Mouse (Mus musculus) erythroblast, adult 5-6 weeks (primary cell): ENCODE measurements around the gene Pcdh15. TPM values are rescaled to one million over a fixed set of nuclear protein-coding genes. Genes with fewer than 3 reads are reported as not detected.

Source experiments
- ATAC-seq: replicated peaks from 2 replicates; pipeline ENCODE4 v1.8.0; 2016; ENCODE audit warnings: moderate number of reproducible peaks, mild to moderate bottlenecking, moderate TSS enrichment, inconsistent platforms; ENCODE audit not compliant: poor library complexity, low FRiP score, severe bottlenecking
- total RNA-seq, 2 experiments: library from RNA; stranded (forward) in 1 of 2; stranded (reverse) in 1 of 2; fragments of 150-400 nt in 1 of 2; fragments of 200-764, 138-1000 nt in 1 of 2; gene quantifications; 2 replicates each; pipeline versions ENCODE4 v1.2.3 to v1.2.4; 2015 to 2017; ENCODE audit warnings: low replicate concordance in 2 of 2

Gene Pcdh15
- total RNA-seq, 2 experiments from 2014 or later: 3.0 TPM; not detected in 1

DNA sequence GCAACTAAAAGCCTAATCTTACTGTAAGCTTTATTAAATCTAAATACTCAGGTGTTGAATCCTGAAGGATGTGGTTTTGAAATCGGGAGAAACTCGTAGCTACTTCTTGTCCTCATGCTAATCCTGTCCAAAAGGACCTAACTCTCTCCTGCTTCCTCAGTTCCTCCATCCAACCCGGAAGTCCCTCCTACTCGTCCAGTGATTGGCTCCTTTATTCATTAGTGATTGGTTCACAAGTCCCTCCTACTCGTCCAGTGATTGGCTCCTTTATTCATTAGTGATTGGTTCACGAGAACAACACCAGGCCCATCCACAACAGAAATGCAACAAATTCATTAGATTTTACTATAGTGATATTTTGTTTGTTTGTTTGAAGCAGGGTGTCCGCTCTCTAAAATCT, 227.7 kb downstream of the Pcdh15 start:
- no peak for ATAC-seq

DNA sequence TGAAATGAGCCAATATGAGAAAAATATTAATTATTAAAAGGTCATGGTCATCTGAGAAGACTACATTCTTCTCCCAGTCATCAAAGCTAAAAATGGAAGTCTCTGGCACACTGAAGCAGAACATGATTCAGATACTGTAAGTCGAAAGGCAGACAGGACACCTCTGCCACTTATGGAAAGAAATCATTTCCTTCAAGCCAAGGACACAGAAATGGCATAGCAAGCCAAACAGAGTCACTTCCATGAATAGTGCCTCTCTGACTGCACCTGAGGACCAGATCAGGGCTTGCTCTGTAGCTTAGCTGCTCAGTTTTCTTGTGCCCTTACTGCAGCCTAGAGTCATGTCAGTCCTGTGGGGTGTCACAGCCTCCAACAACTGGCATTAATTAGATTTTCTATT, 234.3 kb downstream of the Pcdh15 start:
- no peak for ATAC-seq

DNA sequence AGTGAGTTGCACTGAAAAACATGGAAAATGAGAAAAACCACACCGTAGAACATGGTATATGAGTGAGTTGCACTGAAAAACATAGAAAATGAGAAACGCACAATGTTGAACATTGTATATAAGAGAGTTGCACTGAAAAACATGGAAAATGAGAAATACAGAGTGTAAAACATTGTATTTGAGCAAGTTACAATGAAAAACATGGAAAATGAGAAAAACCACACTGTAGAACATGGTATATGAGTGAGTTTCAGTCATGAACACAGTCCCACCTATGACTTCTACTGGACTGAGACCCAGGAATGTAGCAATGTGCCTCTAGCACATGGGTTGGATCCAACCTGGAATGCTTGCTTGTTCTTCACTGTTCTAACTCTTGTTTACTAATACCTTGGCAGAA, 279.9 kb downstream of the Pcdh15 start:
- no peak for ATAC-seq

DNA sequence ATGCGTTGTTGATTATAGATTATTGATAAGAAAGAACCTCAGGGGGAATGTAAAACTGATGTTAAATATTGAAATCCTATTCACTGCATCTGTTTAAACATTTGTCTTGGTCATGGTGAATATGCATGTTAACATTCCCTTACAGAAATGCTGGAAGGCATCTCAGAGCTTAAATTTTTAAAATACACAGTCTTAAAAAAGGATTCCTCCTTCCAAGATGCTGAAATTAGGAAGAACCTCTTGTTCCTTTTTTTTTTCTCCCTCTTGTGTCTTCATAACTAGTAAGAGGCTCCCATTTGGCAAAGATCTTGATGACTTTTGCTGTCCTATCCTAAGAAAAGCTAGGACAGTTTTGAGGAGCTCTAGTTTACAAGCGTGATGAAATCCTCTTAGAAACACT, 284.9 kb downstream of the Pcdh15 start:
- ATAC-seq: no peak

DNA sequence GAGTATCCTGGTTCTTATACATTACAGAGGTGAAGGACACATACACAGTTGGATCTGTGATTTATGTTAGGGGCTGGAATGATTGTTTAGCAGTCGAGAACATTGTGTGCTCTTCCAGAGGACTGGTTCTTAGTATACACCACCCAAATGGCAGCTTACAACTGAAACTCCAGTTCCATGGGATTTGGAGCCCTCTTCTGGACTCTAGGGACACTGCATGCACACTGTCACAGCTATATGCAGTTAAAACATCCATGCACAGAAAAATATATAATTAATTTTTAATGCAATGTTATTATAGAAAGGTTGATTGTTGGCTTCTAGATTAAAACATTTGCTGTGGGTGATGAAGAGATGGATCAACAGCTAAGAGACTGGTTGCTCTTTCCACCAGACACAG, 301.3 kb downstream of the Pcdh15 start:
- ATAC-seq: no peak

DNA sequence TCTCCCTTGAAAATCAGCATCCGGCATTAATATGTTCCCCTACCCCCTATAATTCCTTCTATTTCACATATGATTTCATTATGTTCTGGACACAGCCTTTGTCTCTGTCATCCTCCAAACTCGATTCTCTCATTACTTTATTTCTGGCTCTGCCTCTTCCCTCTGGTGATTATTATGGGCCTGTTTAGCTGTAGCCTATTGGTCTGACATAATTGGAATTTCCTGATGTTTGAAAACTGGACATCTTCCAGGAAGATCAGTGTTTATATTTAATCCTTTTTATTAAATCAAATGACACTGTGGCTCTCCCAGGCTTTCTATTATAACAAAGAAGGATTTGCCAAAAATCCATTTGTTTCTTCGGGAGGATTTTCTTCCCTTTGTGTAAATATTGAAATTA, 326.3 kb downstream of the Pcdh15 start:
- no peak for ATAC-seq

DNA sequence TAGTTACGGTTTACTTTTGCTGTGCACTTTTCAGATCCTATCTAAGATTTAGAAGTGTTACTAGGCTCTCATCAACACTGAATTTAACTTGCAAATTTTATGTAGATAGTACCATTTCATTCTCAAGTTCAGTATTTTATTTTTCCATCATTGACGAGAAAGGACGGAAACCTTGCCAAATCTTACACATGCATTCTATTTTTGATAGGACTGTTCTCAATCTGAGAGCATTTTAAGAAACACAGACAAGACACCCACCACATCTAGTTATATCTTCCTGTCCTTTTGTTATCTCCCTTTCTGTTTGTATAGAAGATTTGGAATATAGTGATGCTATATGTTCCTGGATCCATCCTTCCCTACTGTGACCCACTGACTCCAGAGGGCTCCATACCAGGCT, 332.2 kb downstream of the Pcdh15 start:
- ATAC-seq: no peak

DNA sequence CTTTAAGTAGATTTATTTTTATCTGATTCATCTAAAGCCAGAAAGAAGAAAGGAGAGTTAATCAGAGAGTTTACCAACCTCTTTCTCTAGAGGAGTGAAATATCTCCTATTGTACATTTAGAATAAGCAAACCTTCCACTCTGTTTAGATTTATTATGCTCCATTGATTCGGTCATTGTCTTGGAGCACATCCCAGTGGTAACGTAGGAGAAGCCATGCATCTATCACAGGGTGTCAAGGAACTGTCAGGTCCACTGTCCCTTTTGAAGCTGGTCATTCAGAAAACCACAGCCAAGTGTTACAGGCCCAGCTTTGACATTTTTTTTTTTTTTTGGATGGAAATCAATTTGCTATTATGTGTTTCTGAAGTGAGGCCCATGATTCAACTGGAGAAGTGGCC, 384.9 kb downstream of the Pcdh15 start:
- ATAC-seq: no peak

DNA sequence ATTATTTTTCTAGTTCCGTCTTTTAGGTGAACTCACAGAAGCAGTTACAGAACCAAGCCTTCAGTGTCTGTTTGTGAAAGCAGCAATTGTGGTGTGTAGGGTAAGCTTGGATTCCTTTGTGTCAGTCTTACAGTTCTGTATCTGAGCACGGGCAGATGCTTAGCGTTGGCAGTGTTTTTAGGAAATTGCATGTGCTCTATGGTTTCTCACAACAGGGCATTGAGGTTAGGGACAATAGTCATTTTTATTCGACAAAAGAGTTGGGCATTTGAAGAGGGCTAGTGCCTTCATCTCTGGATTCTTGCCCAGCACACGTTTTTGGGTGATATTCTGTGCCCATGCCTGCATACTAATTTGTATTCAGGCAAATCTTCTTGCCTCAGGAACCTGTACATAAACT, 392.5 kb downstream of the Pcdh15 start:
- no peak for ATAC-seq

DNA sequence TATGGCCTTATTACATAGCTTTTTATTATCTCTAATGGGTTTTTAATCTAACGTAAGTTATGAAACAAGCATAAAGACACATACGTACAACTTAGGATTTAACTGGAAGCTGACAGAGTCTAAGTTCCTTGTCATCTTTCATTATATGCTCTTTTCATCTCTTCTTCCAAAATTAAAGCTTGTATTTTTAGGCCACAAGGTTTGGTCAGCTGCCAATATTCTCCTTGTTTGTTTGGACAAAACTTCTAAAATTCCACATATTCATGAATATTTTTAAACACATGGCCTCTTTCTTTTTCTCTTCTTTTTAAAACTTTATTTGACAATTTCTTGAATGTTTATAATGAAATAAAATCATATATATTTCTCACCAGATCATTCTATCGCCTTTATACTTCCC, 415.7 kb downstream of the Pcdh15 start:
- ATAC-seq: no peak

DNA sequence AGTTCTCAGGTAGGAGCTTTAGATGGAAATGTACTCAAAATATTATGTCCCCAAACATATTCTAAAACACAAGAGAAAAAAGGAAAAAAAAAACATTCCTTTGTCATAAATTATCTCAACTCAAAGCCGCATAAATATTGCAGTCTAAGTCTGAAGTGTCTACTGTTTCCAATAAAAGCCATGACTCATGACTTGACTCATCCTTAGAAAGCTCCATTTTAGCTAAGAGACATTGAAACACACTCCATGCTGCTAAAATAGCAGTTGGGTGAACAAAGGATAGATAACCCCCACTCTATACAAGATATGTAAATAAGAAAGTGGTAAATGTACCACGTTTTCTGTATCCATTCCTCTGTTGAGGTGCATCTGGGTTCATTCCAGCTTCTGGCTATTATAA, 416.6 kb downstream of the Pcdh15 start:
- ATAC-seq: no peak

DNA sequence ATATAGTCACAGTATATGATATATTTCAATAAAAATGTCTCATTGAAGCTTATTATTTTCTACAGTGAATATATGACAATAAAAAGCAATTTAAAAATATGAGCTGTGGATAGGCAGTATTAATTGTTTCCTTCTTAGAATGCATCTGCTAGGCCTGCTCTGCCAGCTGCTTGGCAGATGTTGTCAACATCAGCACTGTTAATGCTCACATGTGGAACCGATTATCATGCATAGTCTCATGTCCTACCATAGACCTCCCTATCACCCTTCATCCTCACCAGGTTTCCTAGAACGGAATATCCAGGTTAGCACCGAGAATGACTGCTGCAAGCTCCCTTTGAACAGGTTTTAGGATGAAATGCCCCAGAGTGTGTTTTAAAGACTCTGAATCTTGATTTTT, 420.3 kb downstream of the Pcdh15 start:
- ATAC-seq: no peak

DNA sequence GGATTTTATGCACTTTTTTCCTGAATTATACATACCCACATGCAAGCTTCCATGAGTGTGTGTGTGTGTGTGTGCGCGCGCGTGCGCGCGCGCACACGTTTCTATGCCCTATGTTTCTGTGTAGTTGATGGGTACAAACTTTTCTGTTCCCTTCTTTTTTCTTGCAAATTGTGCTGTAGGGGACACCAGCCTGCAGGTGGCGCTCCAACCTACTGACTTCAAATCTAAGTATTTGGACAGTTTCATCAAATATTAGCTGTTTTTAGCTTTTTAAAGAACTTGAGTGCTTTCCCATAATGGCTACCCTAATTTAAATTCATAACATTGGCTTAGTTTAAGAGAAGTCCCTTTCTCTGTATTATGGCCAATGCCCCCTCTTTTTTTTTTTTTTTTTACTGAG, 453.7 kb downstream of the Pcdh15 start:
- no peak for ATAC-seq

DNA sequence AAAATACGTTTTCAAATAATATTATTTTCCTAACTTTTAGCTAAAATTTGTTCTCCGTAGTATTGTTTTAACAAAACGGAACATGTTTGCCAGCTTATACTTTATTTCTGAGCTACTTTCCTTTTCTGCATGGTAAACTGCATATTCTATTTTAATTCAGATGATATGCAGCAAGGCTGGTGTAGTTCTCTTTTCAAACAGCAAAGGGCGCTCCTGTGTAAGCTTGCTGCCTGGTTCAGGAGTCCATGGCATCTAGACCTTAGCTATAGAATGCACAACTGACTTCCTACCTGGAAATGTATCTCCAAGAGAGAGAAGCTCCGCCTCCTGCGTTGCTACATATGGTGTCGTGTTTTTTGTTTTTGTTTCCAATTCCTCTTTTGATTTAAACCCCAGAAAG, 465.1 kb downstream of the Pcdh15 start:
- ATAC-seq: no peak

DNA sequence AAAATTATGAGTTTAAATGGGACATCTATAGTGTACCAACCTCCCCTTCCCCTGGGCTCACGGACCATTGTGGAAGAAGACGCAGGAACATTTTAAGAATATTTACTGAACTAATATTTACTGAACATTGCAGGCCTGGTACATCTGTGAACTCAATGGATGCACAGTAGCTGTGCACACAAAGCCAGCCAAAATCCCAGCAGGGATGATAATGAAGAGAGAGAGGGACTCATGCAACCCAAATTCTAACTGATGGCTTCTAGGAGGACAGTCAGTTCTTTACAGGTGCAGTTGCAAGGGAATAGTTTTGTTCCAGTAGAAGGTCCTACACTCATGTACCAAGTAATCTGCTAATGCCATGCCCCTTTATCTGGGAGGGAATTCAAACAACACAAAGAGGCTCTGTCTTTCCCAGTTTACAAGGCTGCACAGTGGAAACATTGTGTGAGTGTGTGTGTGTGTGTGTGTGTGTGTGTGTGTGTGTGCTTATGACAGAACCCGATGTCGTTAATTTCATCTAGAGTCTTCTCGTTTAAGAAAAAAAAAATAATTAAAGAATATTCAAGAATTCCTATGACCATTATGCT, 475.7 kb downstream of the Pcdh15 start:
- ATAC-seq: no peak

DNA sequence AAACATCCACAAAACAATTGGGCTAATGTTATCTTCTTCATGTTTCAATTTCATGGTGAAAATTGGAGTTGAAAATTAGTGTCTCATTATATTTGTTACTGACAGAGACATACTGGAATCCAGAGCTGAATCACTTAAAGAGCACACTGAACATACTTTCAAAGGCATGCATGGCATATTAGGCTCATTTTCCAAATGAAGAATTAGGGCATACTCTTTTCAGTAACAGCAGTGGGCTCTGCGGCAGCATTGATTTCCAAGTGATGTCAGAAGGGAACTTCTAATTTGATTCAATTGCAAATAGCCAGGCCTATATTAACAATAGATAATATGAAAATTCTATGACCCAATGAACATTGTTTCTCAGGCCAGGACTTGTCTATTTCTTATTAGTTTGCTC, 568.4 kb downstream of the Pcdh15 start:
- no peak for ATAC-seq

DNA sequence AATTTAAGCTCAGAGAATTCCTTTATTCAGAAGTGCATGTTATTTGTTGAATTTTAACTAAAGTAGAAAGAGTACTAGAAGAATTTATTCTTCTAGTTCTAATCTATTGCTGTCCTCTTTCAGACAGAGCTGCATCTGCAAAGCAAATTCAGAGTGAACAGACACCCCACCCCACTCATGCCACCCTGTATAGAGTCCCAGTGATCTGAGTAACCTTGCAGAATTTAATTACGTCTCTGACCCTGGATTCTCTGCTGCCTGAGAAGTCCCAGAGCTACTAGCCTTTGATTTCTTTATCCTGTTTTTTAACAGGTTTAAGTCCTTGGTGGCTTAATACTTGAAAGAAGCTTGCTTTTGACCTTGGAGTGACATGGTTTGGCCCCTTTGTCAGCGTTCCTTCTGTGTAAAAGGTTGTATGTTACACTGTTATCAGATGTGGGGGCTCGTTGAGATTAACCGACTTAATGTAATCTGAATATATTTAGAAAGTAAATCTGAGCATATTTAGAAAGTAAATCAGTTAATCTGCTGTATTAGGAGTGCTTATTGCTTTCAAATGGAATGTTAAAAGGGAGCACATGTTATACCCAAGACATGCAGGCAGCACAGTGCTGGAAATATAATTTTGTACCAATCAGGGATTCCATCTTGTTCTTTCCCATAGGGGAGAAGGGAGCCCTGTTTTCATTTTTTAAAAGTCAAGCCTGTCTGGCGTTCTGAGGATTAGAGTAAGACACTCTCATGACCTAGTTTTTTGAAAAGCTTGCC, 601.6 kb downstream of the Pcdh15 start:
- no peak for ATAC-seq

DNA sequence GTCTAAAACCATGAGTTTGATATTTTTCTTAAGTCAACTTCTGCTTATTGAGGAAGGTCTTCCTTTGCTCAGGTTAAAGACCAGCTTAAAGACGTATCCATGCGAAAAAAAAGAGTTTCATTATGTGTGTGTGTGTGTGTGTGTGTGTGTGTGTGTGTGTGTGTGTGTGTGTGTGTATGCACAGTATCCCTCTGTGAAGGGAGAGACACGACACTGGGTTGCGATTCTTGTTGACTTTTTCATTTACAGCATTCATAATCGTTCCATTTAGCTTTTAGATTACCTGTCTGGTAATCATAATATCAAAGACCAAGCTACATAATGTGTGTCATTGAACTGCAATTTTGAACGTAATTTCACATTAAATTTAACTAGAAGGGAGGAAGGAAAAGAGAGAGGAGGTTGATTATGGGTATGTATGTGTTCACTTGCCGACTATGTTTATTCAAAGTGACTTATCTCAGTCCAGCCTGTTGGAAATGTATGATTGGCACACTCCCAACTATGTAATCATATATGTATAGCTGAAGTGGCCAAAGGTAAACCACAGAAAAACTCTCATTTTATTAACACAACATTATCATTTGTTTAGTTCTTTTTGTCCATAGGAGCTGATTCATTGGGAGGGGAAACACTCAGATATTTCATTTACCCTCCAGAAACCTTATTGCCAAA, 626.6 kb downstream of the Pcdh15 start:
- no peak for ATAC-seq

DNA sequence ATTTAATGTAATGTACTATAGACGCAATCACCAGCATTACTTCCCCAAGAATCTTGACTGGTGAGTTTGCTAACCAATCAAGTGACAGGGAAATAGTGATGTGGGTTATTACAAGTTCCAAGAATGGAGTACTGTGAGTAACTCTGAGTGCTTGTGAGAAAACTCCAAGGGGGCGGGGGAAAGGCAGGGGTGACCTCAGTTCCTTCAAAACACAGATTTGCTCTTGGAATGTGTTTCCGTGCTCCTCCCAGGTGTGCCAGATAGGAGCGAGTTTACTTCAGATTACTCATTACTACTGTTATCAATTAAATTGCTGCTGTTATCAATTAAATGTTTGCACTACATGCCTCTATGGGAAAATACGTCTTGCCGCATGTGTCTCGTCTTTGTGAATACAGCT, 634.1 kb downstream of the Pcdh15 start:
- no peak for ATAC-seq

DNA sequence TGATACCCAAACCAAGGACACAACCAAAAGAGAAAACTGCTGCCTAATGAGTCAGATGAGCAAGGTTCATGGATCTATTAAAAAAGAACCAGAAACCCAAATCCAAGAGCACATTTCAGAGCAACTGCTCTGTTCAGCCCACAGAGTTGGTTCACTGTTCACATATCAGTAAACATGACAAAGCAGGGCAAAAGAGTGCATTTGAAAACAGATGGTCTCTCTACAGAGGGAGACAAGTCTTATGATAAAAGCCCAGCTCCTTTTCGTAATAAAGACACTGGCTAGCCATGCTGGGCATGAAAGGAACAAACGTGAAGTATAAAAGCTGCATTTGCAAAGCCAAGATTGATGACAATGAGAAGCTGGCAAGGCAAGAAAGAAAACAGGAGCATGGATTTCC, 649.9 kb downstream of the Pcdh15 start:
- ATAC-seq: no peak

DNA sequence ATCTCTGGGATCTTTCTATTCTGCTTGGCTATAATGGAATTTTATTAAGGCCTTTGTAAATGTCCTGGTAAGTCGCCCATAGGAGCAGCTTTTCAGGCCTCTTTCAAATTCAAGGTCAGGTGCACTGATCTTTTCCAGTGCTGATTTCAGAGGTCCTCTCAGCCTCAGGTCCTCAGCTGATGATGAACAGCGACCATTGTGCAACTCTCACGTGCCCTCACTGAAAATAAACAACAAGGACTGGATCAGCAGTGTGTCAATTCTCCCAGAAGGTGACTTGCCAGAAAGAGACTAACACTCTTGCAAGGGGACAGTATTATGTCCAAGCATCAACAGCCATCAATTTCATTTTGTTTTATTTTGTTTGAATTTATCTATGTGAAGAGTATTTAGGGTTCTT, 654.7 kb downstream of the Pcdh15 start:
- ATAC-seq: no peak
